Mouse (Mus musculus): ENCODE data around the gene Oxnad1. TPM values are rescaled to one million over a fixed set of nuclear protein-coding genes. Genes with fewer than 3 reads are reported as not detected.

Oxnad1 gene
- total and polyA plus RNA-seq, 2 experiments from 2014 or later: 22.4 to 26.2 TPM

GRCm38 (mm10) chr14:32054788-32055187 lies 30.4 kb upstream of the Oxnad1 start:
- ATAC-seq: no peak
- Histone ChIP-seq H3K27me3 (ENCODE audit: insufficient read depth, low read length) (no peaks in the 10 kb centered on the region), H3K4me3 (ENCODE audit: low read depth, low read length) (no peak overlapping the region), H3K9me3 (ENCODE audit: low read length) (no peaks in the 10 kb centered on the region), H3K36me3 (ENCODE audit: insufficient read depth) (no peaks in the 10 kb centered on the region), H3K9ac (no peak overlapping the region), H3K4me1 (ENCODE audit: insufficient read depth) (no peaks in the 10 kb centered on the region), H3K4me2 (ENCODE audit: low read depth) (no peak overlapping the region), H3K27ac (ENCODE audit: low read depth, low read length) (no peak overlapping the region)
- no peak for DNase-seq
- 53% methylated on average over 10 of the region's 10 CpGs for WGBS
- TF ChIP-seq CTCF (IDR thresholded peaks at IDR 0.05; ENCODE audit: low read depth): no peak

DNA sequence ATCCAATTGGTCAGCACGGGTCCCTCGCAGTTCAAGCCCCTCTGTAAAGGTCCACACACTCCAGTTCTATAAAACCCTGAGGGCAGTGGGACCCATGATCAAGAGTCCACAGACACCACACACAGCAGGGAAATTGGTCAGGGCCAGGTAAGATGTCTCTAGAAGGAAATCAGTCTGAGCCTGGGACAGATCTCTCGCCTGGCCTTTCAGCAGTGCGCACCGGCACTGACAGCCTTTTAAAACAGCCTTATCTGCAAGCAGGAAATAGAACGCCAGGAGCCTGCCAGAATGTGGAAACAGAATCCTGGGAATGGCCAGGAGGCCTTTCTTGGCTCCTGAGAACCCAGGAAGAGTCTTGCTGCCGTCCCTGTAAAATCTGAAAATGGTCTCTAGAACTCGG lies 29.4 kb upstream of the Oxnad1 start:
- Histone ChIP-seq H3K27ac (ENCODE audit: low read depth, low read length) (no peak overlapping the region), H3K4me3 (ENCODE audit: low read depth, low read length) (no peak overlapping the region), H3K9ac (no peak overlapping the region), H3K9me3 (ENCODE audit: low read length) (no peaks in the 10 kb centered on the region), H3K27me3 (ENCODE audit: insufficient read depth, low read length) (no peaks in the 10 kb centered on the region), H3K4me1 (ENCODE audit: insufficient read depth) (no peaks in the 10 kb centered on the region), H3K4me2 (ENCODE audit: low read depth) (no peak overlapping the region), H3K36me3 (ENCODE audit: insufficient read depth) (no peaks in the 10 kb centered on the region)
- no peak for TF ChIP-seq CTCF (IDR thresholded peaks at IDR 0.05; ENCODE audit: low read depth)
- 80% methylated on average over 8 of the region's 8 CpGs for whole genome bisulfite sequencing
- DNase-seq (no peak), ATAC-seq (no peak)

DNA sequence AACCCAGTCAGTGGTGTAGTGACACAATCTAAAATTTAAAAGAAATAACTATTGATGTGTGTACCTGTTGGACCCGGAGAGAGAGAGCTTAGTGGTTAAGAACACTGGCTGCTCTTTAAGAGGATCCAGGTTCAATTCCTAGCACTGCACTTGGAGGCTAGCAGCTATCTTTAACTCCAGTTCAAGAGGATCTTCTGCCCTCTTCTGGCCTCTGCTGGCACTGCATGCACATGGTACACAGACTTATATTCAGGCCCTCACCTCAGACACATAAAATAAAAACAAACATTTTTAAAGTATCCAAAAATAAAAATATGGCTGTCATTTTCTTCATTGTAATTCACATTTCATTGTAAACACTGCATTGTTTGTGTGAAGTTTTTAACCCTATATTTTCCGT lies 28.5 kb upstream of the Oxnad1 start:
- H3K4me3 ChIP-seq (ENCODE audit: low read depth, low read length): no peak overlapping the region
- peak; percentile 34 for TF ChIP-seq CTCF (IDR thresholded peaks at IDR 0.05; ENCODE audit: low read depth)
- H3K27me3 ChIP-seq (ENCODE audit: insufficient read depth, low read length): no peaks in the 10 kb centered on the region
- H3K9me3 ChIP-seq (ENCODE audit: low read length): no peaks in the 10 kb centered on the region
- WGBS: 95% methylated on average over 2 of the region's 2 CpGs
- no peak overlapping the region for H3K27ac ChIP-seq (ENCODE audit: low read depth, low read length)
- no peak overlapping the region for H3K4me2 ChIP-seq (ENCODE audit: low read depth)
- ATAC-seq (no peak), DNase-seq (no peak)
- H3K4me1 ChIP-seq (ENCODE audit: insufficient read depth): no peaks in the 10 kb centered on the region
- no peaks in the 10 kb centered on the region for H3K36me3 ChIP-seq (ENCODE audit: insufficient read depth)
- no peak overlapping the region for H3K9ac ChIP-seq

DNA sequence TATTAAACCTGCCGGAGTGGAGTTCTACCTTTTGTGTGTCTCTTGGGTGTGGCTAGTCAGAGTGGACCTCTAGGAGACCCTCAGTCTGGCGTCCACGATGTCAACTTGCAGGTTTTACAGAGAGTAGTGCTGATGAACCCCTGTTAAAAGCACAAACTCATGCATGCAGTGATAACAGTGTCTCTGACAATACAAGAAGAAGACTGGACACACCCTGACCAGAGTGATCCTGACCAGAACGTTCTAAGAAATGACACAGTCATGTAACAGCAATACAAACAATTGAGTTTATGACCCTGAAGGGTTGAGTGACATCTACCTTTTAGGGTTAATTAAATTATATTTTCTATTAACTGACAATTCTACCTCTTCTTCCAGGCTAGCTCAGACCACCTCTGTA lies 27.5 kb upstream of the Oxnad1 start:
- H3K9ac ChIP-seq: no peak overlapping the region
- H3K9me3 ChIP-seq (ENCODE audit: low read length): no peaks in the 10 kb centered on the region
- no peak for TF ChIP-seq CTCF (IDR thresholded peaks at IDR 0.05; ENCODE audit: low read depth)
- WGBS: 95% methylated on average over 4 of the region's 4 CpGs
- ATAC-seq (no peak), DNase-seq (no peak)
- H3K4me3 ChIP-seq (ENCODE audit: low read depth, low read length): no peak overlapping the region
- H3K27me3 ChIP-seq (ENCODE audit: insufficient read depth, low read length): no peaks in the 10 kb centered on the region
- H3K36me3 ChIP-seq (ENCODE audit: insufficient read depth): no peaks in the 10 kb centered on the region
- H3K4me1 ChIP-seq (ENCODE audit: insufficient read depth): no peaks in the 10 kb centered on the region
- no peak overlapping the region for H3K4me2 ChIP-seq (ENCODE audit: low read depth)
- H3K27ac ChIP-seq (ENCODE audit: low read depth, low read length): no peak overlapping the region

- DNase-seq: no peak
- no peaks in the 10 kb centered on the region for H3K36me3 ChIP-seq (ENCODE audit: insufficient read depth)
- no peak overlapping the region for H3K4me3 ChIP-seq (ENCODE audit: low read depth, low read length)
- H3K27me3 ChIP-seq (ENCODE audit: insufficient read depth, low read length): no peaks in the 10 kb centered on the region
- no peak overlapping the region for H3K4me2 ChIP-seq (ENCODE audit: low read depth)
- H3K9me3 ChIP-seq (ENCODE audit: low read length): peaks cover 10% of the 10 kb centered on the region; the same call in 1 of the 2 replicates
- H3K4me1 ChIP-seq (ENCODE audit: insufficient read depth): no peaks in the 10 kb centered on the region
- TF ChIP-seq CTCF (IDR thresholded peaks at IDR 0.05; ENCODE audit: low read depth): no peak
- no peak overlapping the region for H3K27ac ChIP-seq (ENCODE audit: low read depth, low read length)
- no peak overlapping the region for H3K9ac ChIP-seq
- ATAC-seq: no peak
- WGBS: 86% methylated on average over 4 of the region's 4 CpGs
Measured at GRCm38 (mm10) chr14:32061398-32061797, 23.8 kb upstream of the Oxnad1 start.

GRCm38 (mm10) chr14:32072807-32073206 lies 12.4 kb upstream of the Oxnad1 start:
- Histone ChIP-seq H3K27me3 (ENCODE audit: insufficient read depth, low read length) (no peaks in the 10 kb centered on the region), H3K4me1 (ENCODE audit: insufficient read depth) (no peaks in the 10 kb centered on the region), H3K36me3 (ENCODE audit: insufficient read depth) (no peaks in the 10 kb centered on the region), H3K4me3 (ENCODE audit: low read depth, low read length) (no peak overlapping the region), H3K9ac (no peak overlapping the region), H3K9me3 (ENCODE audit: low read length) (no peaks in the 10 kb centered on the region), H3K27ac (ENCODE audit: low read depth, low read length) (no peak overlapping the region), H3K4me2 (ENCODE audit: low read depth) (no peak overlapping the region)
- ATAC-seq: no peak
- no peak for DNase-seq
- no peak for TF ChIP-seq CTCF (IDR thresholded peaks at IDR 0.05; ENCODE audit: low read depth)

DNA sequence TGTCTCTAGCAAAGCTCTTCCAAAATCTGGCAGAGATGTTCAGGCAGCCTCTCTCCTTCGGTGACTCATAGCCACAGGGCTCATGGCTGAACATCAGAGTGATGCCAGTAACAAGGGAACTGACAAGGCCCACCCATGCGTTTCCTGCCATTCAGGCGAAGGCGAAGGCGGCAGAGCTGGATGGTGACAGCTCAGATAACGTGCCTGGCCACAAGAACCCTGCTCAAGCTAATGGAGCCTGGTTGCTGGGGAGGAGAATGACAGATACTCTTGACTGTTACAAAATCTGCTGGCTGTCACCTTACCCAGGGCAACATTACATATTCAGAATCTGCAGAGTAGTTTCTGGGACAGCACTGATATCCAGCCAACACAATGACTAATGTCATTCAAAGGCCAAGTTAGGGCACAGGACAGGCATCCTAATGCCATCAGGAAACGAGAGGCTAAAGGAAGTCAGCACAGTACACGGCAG lies 11.9 kb upstream of the Oxnad1 start:
- ATAC-seq (no peak; the same call in 1 of the 2 replicates), DNase-seq (no peak)
- no peak overlapping the region for H3K4me2 ChIP-seq (ENCODE audit: low read depth)
- H3K4me1 ChIP-seq (ENCODE audit: insufficient read depth): no peaks in the 10 kb centered on the region
- no peaks in the 10 kb centered on the region for H3K36me3 ChIP-seq (ENCODE audit: insufficient read depth)
- H3K9me3 ChIP-seq (ENCODE audit: low read length): no peaks in the 10 kb centered on the region
- H3K4me3 ChIP-seq (ENCODE audit: low read depth, low read length): no peak overlapping the region
- no peaks in the 10 kb centered on the region for H3K27me3 ChIP-seq (ENCODE audit: insufficient read depth, low read length)
- no peak overlapping the region for H3K9ac ChIP-seq
- H3K27ac ChIP-seq (ENCODE audit: low read depth, low read length): no peak overlapping the region
- WGBS: 64% methylated on average over 8 of the region's 8 CpGs
- no peak for TF ChIP-seq CTCF (IDR thresholded peaks at IDR 0.05; ENCODE audit: low read depth)

GRCm38 (mm10) chr14:32073901-32074300 lies 11.3 kb upstream of the Oxnad1 start:
- no peak overlapping the region for H3K27ac ChIP-seq (ENCODE audit: low read depth, low read length)
- ATAC-seq (no peak), DNase-seq (no peak)
- TF ChIP-seq CTCF (IDR thresholded peaks at IDR 0.05; ENCODE audit: low read depth): no peak
- no peak overlapping the region for H3K4me3 ChIP-seq (ENCODE audit: low read depth, low read length)
- no peaks in the 10 kb centered on the region for H3K36me3 ChIP-seq (ENCODE audit: insufficient read depth)
- no peak overlapping the region for H3K9ac ChIP-seq
- H3K27me3 ChIP-seq (ENCODE audit: insufficient read depth, low read length): no peaks in the 10 kb centered on the region
- 77% methylated on average over 7 of the region's 7 CpGs for WGBS
- H3K4me2 ChIP-seq (ENCODE audit: low read depth): no peak overlapping the region
- H3K4me1 ChIP-seq (ENCODE audit: insufficient read depth): no peaks in the 10 kb centered on the region
- no peaks in the 10 kb centered on the region for H3K9me3 ChIP-seq (ENCODE audit: low read length)

Measured in forebrain, postnatal 0 days (tissue).